Mouse (Mus musculus) brain, embryonic 14.5 days (tissue): ENCODE data around the gene Sec23b.

Experiments
- CTCF ChIP-seq: fragments of 200-500 bp; IDR thresholded peaks from 2 replicates; pipeline ENCODE4 v1.5.1; 2012; ENCODE audit warnings: inconsistent platforms, mild to moderate bottlenecking, moderate library complexity, borderline replicate concordance; ENCODE audit not compliant: insufficient read depth, insufficient read length; ENCODE audit errors: extremely low read depth
- POLR2A ChIP-seq: fragments of 200-500 bp; IDR thresholded peaks from 2 replicates; pipeline ENCODE4 v1.6.1; 2012; ENCODE audit warnings: mild to moderate bottlenecking, inconsistent platforms, borderline replicate concordance; ENCODE audit not compliant: poor library complexity, insufficient read depth, insufficient read length, severe bottlenecking; ENCODE audit errors: extremely low read depth

DNA sequence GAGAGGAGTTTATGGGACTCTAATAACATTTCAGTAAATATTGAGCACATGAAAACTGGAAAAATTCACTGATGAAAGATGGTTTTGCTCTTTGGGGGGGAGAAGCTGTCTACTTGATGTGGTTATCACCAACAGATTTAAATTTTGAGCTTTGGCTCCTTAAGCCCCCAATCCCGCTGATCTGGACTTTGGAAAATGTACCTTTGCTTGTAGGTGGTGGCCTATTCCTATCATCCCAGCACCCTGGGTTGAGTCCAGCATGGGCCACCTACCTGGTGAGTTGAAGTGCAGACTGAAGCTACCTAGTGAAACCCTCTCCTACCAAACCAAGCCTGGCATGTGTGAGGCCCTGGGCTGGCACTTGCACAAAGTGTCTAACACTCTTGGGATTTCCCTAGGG, 45.5 kb downstream of the Sec23b start:
- TF ChIP-seq POLR2A (no peak), CTCF (no peak)
